Mouse (Mus musculus) retina, postnatal 7 days (tissue): ENCODE results near the gene Usf1.

ENCODE experiments used
- DNase-seq: peaks from one replicate; pipeline ENCODE4 v3.0.0-alpha.2; 2012; ENCODE audit warnings: low read depth, low spot score

Usf1 gene

DNA sequence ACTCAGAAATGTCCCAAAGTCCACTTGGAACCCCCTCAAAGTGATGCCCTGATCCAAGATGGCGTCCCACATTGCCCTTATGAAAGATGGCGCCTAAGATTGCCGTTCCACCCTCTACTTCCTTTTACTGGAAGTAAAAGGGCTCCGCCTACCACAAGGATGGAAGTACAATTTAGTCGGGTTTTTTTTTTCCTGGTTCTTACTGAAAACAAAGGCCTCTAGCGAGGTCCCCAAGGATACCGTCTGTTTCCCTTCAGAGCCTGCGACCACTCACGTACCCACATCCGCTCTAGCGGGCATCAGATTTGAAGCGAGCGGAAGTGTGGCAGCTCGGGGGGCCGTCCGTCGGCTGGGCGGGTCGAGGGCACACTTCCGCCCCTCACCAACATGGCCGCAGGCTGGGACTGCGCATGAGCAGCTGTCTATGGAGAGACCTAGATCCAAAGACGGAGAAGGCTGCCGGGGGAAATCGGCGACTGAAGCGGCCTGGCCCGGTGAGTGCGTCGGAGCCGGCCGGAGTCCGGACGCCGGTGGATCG is at the start of gene Usf1:
Usf1 (plus strand) TSS at position 367 of the 538 bp plus-strand sequence.
- peak; percentile 95 for DNase-seq

DNA sequence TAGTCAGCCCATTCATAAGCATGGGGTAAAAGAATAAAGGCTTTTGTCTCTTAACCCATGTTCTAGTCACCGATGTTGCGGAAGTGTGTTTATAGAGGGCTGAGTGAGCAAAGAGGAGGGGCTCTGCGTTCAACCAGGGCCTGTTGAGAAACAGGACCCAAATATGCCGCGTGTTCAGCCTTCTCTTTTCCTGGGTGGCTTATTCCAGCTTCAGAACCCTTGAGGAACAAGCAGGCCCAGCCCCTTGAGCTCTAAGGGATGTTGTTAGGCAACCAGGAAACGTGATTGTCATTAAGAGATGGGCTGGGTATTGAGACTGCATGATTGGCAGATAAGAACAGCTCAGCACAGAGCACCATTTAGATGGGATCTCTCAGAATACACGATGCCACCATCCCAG is 45.2 kb upstream of the Usf1 start:
- DNase-seq = no peak

DNA sequence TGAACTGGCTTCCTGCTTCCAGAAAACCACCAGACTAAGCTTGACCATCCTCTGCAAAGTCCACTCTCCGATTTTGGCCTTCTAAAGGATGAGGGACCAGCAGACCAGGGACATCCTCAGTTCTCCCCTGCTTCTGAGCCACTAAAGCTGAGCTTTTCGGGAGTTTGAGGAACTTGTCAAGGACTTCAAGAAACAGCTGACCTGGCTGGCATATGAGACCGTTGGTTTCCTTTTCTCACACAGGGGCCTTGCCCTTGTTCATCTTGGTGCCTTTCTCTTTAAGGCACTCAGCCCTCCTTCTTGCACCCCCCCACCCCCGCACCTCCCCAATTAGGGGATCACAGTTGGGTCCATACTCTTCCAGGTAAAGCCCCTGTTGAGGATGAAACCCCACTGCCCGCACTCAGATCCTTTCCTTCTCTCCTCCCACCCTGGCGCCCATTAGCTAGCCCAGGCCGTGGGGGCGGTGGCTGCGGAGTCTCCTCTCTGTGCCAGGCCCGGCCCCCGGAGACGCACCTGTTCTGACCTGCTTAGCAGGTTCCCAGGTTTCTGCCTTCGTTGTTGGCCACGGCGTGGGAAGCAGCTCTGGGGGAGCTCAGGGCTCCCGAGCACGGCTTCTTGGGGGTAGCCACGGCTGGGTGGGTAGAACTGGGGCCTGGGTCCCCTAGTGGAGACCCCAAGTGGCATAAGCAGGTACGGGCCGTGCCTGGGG is 41.1 kb upstream of the Usf1 start, which contains the start of gene Nectin4:
Nectin4 (plus strand) TSS at position 255 of the 712 bp plus-strand sequence.
- DNase-seq = no peak

DNA sequence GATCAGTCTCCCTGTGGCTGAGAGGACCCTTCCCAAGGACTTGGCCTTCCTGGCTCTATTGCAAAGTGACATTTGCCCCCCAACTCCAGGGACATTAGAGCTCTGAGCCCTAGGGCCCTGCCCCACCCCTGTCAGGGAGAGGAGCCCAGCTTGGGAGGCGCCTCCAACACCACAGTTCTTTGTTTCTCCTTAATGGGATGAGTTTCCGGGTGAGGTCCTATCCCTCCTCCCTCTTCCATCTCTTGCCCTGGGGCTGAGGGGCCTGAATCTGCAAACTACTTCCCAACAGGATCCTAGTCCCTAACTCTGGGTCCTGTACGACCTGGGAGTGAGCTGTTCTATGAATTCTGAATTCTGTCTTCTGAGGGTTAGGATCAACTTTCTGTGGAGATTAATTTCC is 38.2 kb upstream of the Usf1 start:
- no peak for DNase-seq

DNA sequence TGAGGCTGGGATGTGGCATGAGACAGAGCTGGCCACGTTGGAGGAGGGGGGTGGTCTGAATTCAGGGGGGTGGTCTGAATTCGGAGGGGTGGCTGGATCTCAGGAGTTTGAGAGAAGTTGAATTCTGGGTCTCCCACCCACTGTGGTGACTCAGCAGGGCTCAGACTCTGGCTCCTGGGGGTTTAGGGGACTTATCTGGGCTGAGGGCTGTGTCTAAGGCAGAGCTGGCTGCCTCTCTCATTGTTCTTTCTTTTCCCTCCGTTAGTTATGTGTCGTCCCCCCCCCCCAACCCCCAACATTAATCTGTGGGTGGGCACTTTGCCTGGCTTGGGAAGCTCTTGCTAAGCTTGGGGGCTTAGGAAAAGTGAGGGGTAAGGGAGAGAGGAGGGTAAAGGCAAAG is 37.2 kb upstream of the Usf1 start:
- DNase-seq = no peak

DNA sequence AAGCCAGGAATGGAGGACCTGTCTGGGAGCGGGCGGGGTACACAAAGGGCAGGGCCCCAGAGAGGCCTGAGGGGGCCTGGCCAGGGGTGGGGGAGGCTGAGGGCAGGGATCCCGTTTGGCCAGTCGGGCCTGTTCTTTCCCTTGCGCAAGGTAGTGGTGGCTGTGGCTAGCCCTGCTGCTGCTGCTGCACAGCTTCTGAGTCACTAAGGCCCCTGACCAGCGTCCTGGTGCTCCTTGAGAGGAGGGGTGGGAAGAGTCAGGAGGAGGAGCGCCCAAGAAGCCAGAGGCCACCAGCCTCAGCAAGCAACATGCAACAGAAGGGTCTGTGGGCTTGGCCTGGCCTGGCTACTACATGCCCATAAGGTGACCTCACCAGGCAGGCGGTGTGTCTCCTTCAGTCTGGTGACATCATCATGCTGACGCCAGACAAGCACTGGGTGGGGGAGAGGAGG is 35.4 kb upstream of the Usf1 start:
- DNase-seq = no peak

DNA sequence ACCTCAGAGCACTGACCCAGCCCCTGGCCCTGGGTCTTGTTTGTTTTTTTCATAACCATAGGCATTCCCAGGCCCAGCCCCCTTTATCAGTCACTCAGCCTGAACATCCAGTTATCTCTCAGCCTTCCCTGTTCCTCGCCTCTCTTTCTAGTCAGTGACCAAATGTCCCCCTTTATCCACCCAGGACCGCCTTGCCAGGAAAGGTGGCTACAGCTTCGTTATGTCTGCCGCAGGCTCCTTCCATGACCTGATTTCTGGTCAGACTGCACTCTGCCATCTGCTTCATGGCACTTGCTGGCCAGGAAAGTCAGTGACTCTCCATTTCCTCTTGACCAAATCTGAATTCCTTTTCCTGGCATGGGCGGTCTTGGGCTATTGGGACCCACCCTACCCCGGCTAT is 32.8 kb upstream of the Usf1 start:
- no peak for DNase-seq

DNA sequence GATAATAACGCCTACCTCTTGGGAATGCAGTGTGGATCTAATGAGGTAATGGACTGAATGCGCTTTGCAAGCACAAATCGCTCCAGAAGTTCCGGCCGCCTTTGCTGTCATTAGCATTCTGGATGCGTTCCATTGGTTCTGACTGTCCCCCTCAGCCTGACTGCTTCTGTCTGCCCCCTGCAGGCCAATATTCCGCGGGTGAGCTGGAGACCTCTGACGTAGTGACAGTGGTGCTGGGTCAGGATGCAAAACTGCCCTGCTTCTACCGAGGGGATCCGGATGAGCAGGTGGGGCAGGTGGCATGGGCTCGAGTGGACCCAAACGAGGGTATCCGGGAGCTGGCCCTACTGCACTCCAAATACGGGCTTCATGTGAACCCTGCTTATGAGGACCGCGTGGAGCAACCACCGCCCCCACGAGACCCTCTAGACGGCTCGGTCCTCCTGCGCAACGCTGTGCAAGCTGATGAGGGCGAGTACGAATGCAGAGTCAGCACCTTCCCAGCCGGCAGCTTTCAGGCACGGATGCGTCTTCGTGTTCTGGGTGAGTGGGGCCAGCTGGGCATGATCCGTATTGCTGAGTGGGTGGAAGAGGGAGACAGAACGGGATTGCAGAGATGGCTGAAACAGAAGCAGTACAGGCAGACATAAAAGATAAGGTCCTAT is 31.0 kb upstream of the Usf1 start:
- DNase-seq = peak; percentile 45

DNA sequence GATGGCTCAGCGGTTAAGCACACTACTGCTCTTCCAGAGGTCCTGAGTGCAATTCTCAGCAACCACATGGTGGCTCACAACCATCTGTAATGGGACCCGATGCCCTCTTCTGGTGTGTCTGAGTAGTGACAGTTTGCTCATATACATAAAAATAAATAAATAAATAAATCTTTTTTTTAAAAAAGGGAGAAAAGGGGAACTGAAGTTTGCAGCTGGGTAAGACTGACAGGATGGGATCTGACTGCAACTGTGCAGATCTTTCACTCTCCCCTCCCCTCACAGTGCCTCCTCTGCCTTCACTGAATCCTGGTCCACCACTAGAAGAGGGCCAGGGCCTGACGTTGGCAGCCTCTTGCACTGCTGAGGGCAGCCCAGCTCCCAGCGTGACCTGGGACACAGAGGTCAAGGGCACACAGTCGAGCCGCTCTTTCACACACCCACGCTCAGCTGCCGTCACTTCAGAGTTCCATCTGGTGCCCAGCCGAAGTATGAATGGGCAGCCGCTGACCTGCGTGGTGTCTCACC is 29.0 kb upstream of the Usf1 start:
- DNase-seq = no peak

DNA sequence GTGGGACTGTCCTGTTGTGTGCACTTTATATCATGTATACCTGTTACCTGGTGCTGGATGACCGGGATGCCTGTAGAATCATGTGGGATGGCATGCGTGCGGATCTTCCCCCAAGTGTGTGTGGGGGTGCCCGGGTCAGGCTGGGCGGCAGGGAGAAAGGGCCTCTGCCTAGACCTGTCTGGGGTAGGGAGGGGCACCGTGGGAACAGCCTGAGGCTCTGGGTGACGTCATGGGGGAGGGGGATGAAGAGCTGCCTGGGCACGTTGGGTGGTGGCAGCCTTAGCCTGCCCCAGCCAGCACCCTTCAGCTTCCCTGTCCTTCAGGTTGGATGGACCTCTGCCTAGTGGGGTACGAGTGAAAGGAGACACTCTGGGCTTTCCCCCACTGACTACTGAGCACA is 26.8 kb upstream of the Usf1 start:
- DNase-seq = no peak

DNA sequence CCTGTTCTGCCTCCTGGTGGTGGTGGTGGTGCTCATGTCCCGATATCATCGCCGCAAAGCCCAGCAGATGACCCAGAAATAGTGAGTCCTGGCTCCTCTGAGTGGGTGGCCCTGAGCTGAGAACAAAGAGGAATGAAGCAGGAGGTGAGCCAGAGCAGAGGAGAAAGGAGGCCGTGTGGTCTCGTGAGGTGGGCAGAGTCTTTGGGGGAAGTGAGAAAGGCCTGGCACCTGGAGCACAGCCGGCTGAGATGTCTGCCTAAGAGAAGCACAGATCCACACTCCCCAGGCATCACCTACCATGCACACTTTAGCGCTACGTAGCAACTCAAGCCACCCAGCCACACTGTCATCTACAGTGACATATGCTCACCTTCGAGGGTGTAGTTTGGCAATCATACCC is 25.9 kb upstream of the Usf1 start:
- DNase-seq = no peak

DNA sequence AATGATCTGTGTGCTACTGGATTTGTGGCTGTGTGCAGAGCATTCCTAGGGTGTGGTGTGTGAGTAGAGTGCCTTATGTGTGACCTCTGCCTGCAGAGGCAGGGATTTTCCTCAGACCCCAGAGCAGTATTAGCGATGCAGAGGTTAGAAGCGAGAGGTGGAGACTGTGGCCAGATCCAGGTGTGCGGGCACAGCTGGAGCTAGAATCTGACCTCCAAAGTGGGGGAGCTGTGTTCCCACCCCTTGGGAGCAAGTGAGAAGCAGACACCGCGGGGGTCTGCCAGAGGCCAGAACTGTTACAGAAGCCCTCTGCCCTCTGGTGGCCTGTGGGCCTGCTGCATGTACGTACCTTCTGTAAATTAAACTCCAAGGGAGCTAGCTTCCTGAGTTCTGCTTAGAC is 24.0 kb upstream of the Usf1 start:
- DNase-seq = no peak

DNA sequence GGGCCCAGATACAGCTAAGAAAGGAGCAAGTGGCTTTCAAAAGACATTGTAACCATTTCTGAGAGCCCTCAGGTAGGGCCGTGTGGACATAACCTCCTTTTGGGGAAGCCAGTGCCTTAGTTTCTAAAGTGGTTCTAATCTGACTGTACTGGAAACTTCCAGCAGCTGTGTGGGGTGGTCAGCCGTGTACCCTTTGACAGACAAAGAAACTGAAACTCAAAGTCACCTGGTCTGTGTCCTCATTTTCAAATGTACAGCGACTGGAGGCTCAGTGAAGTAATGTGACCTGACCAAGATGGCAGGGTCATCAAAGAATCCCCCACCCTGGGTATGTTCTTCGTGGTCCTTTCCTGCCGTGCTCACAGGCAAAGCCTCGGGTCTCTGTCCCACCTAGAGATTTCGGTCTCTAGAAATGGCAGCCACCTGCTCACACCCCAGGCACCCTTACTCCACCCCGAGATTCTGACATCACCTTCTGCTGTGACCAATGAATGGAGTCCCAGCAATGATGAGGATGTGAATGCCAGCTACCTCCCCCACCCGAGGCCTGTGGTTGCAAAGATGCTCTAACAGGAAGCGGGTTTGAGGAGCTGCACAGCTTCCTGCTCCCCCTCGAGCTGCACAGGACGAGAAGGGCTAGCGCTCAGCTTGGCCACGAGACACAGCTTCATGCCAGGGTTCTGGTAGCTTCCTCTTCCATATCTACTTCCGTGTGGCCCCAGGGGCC is 22.6 kb upstream of the Usf1 start, which contains the start of gene Arhgap30:
Arhgap30 (plus strand) TSS at position 579 of the 727 bp plus-strand sequence.
- no peak for DNase-seq

DNA sequence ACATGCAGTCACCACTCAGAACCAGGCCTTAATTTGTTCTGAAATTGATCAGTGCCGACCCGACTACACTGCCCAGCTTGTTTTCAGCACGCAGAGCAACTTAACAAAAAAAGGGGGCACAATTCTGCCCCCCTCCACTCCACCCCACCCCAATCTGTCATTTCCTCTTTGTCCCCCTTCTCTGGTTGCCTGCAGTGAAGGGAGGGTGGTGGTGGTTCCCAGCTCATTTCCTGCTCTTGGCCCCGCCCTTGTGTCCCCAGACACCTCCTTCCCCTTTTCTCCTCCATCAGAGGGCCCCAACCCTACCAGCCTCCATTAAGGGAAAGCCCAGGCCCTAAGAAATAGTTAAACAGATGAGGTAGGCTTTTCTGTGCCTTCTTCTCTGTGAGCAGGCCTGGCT is 21.0 kb upstream of the Usf1 start:
- DNase-seq = no peak

DNA sequence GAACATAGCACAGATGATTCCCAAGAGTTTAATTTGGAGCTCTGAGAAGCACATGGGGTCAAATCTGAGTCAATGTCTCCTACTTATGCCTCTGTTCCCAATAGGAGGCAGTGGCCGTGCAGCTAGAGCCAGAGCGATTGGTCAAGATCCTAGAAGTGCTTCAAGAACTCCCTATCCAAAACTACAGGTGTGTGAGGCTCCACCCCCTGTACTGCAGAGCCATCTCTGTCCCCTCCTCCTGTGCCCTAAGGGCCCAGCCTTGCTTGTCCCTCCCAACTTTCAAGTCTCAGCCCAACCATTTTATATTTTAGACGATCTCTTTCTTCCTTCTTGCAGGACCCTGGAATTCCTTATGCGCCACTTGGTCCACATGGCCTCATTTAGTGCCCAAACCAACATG is 9.3 kb upstream of the Usf1 start:
- DNase-seq = no peak

DNA sequence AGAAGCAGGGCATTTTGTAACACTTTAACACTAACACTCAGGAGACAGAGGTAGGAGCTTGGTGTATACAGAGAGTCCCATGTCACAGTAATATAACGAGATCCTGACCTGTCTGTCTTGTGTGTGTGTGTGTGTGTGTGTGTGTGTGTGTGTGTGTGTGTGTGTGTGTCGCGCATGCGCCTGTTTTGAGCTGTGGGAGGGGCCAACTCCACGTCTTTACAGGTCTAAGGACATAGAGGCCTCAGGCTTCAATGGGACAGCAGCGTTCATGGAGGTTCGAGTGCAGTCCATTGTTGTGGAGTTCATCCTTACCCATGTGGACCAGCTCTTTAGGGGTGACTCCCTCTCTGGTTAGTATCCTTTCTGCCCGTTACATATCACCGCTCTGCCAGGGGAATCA is 8.1 kb upstream of the Usf1 start:
- DNase-seq = no peak

DNA sequence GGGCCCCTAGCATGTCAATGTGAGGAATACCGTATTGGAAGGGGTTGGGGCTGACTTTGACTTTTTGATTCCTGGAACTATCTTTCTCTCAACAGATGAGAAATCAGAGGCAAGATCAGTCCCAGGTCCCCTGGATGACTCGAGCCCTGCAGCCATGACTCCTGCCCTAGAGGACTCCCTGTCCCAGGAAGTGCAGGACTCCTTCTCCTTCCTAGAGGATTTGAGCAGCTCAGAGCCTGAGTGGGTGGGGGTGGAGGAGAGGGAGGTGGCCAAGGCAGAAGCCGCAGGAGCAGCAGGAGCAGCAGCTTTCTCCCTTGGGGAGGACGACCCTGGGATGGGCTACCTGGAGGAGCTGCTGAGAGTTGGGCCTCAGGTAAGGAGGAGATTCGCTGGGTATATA is 3.9 kb upstream of the Usf1 start:
- DNase-seq = no peak

DNA sequence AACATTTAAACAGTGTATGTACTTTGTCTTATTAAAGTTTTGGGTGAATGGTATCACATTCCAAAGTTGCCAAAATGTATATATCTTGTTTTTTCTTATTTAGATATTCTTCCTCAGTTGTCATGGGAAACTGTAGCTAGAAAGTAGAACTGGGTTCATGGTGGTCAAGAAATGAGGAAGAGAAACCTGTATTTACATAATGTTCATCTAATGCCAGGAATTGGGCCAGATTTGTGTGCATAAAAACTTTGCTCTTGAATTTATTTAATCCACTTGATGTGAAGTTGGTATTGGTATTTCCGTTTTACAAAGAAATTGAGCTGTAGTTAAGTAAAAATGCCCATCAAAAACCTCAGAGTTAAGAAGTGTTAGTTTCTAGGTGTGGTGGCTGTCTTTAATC is 882 bp upstream of the Usf1 start:
- DNase-seq = no peak

DNA sequence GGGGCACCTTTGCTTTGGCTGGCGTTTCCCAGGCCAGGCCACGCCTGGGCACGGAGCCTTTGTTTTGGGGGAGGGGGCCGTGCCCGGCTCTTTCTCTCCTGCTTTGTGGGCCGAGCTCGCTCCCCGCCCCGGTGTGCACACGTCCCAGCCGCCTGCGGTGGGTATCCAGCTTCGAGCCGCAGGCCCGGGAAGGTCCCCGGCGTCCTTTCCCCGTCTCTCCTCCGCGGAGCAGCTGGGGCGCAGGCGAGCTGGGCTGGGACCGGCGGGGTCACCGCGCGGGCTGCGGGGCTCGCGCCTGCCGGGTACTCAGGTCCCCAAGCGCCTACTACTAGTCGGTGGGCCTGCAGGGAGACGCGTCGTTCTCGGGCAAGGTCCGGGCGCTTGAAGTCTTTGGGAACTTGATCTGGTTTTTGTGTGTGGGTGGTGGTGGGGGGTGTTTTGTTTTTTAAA is 404 bp downstream of the Usf1 start:
- DNase-seq = no peak

DNA sequence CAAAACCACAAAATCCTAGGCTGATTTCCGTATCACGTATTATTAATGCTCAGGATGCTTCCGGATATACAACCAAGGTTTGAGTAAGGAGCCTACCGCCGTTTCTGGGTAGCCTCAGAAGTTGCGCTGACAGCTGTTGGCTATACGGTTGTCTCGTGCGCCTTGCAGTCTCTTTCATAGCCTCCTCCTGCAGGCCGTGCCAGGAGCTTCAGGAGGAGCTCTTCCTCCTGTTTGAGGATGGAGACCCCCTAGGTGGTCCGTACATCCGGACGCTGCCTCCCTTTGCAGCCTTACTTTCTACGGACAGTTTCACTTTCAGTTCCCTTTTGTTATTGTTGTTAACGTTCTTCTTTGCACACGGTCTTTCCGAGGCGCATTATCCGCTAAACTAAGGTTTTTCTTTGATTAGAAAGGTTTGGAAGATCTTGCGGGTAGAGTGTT is 908 bp downstream of the Usf1 start:
- no peak for DNase-seq

DNA sequence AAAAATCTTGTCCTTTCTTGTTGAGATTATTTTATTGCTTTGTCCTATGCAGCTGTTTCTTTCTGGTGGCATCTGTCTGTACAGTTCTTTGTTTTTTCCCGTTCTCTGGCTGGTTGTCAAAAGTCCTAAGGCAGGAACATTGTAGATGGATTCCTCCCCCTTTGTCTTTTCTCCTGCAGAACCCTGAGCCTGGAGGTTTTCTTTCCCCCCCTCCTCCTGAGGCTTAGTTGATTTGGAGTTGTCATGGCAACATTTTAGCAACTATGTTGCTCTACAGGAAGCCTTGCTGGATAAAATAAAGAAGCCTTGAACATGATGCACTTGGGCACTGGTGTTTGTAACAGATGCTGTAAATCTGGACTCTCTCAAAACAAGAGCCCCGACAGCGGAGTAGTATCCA is 1.3 kb downstream of the Usf1 start:
- no peak for DNase-seq

DNA sequence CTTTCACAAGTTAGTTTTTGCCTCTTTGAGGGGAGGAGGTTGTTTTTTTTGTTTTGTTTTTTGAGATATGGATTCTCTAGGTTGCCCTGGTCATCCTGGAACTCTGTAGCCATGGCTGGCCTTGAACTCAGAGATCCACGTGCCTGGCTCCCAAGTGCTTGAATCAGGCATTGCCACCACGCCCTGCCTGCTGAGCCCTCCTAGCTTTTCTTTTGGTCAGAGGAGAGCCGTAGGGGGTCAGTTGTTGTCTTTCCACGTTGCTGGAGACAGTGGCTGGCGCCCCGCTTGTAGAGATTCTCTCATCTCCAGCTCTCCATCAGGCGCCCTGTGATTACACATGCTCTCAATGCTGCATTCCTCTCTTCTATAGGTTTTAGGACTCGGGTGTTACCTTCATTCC is 2.5 kb downstream of the Usf1 start:
- no peak for DNase-seq
